Mouse (Mus musculus) heart, embryonic 16.5 days (tissue): Measurements from ENCODE around the gene Trim46. TPM values are rescaled to one million over a fixed set of nuclear protein-coding genes. Genes with fewer than 3 reads are reported as not detected.
A peak's percentile ranks its signal among the peaks of the same experiment; 100 is the strongest.

Experiments used
- ATAC-seq: fragments of 200-750 bp; cut with Nextera tagmentation; replicated peaks from 2 replicates; pipeline ENCODE4 v1.8.0; 2017; ENCODE audit warnings: moderate number of reproducible peaks; ENCODE audit not compliant: insufficient read depth, low FRiP score; ENCODE audit errors: extremely low read depth
- H3K27ac ChIP-seq: fragments of 300-500 bp; sonication (generic); 2 replicates; pipeline ENCODE4 v1.5.1; 2014; ENCODE audit warnings: mild to moderate bottlenecking, low read length, control low read depth, moderate library complexity
- H3K27me3 ChIP-seq: fragments of 300-500 bp; sonication (generic); 2 replicates; pipeline ENCODE4 v1.6.1; 2014; ENCODE audit warnings: low read length, mixed read lengths; ENCODE audit not compliant: control insufficient read depth, insufficient read depth
- H3K36me3 ChIP-seq: fragments of 300-500 bp; sonication (generic); 2 replicates; pipeline ENCODE4 v1.6.1; 2014; ENCODE audit not compliant: control insufficient read depth, insufficient read depth
- H3K4me1 ChIP-seq: fragments of 300-500 bp; sonication (generic); 2 replicates; pipeline ENCODE4 v1.6.1; 2014; ENCODE audit warnings: low read length, mixed read lengths; ENCODE audit not compliant: control insufficient read depth, insufficient read depth
- H3K4me2 ChIP-seq: fragments of 300-500 bp; sonication (generic); 2 replicates; pipeline ENCODE4 v1.6.1; 2014; ENCODE audit warnings: low read depth, mild to moderate bottlenecking, control low read depth, low read length
- H3K4me3 ChIP-seq: fragments of 300-500 bp; sonication (generic); 2 replicates; pipeline ENCODE4 v1.5.1; 2014; ENCODE audit warnings: mild to moderate bottlenecking, control low read depth, low read length
- H3K9ac ChIP-seq: fragments of 300-500 bp; sonication (generic); 2 replicates; pipeline ENCODE4 v1.6.1; 2014; ENCODE audit warnings: low read length, control low read depth
- H3K9me3 ChIP-seq: fragments of 300-500 bp; sonication (generic); replicated peaks from 2 replicates; pipeline ENCODE4 v1.6.1; 2016; ENCODE audit warnings: low read length; ENCODE audit not compliant: control insufficient read depth
- WGBS: fragments of 180-500 bp; shearing (Covaris S2); extraction: QIAGEN DNeasy Blood & Tissue Kit; methylation state at CpG from one replicate; pipeline ENCODE4 v1.1.7; 2014; 5-methylcytosine and 5-hydroxymethylcytosine counted together
- polyA plus RNA-seq: library from polyadenylated mRNA; unstranded; fragments of >200 nt; fragmentation: Nextera tagmentation; extraction: Ambion mirVana; gene quantifications from 2 replicates; pipeline ENCODE4 v1.2.1, GENCODE M21; 2015

Gene Trim46
- polyA plus RNA-seq, 1 experiment from 2014 or later = 1.1 TPM

DNA sequence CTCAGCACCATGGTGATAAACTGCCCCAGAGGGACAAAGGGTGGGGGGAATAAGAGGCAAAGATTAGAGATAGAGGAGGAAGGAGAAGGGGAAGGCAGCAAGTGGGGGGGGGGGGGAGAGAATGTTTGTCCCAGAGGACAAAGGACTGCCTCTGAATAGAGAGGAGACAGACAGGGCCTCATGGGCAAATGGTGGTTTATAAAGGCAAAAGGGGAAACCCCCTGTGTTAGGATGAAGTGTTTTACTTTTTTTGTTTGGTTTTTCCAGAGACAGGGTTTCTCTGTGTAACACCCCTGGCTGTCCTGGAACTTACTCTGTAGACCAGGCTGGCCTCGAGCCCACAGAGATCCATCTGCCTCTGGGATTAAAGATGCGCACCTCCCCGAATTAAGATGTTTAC lies 14.1 kb upstream of the Trim46 start:
- no peaks in the 10 kb centered on the region for H3K9me3 ChIP-seq
- no peak for ATAC-seq

GRCm38 (mm10) chr3:89259076-89259475 lies 13.0 kb upstream of the Trim46 start, which contains the start of gene Dpm3:
Gene Dpm3 (plus strand): TSS chr3:89259358.
- 54% methylated on average over 7 of the region's 7 CpGs for WGBS
- Histone ChIP-seq H3K36me3 (no peaks in the 10 kb centered on the region), H3K4me1 (no peaks in the 10 kb centered on the region), H3K27me3 (no peaks in the 10 kb centered on the region), H3K27ac (no peak within 1 kb of the TSS), H3K9me3 (no peaks in the 10 kb centered on the region), H3K4me2 (no peak within 1 kb of the TSS), H3K9ac (no peak within 1 kb of the TSS), H3K4me3 (no peak within 1 kb of the TSS)
- ATAC-seq = no peak

More for the DNA sequence above, 14.1 kb upstream of the Trim46 start:
- Histone ChIP-seq H3K4me3 (no peak overlapping the region), H3K27me3 (no peaks in the 10 kb centered on the region), H3K4me1 (no peaks in the 10 kb centered on the region), H3K4me2 (no peak overlapping the region), H3K36me3 (no peaks in the 10 kb centered on the region), H3K27ac (no peak overlapping the region), H3K9ac (no peak overlapping the region)
- 74% methylated on average over 3 of the region's 3 CpGs for WGBS

DNA sequence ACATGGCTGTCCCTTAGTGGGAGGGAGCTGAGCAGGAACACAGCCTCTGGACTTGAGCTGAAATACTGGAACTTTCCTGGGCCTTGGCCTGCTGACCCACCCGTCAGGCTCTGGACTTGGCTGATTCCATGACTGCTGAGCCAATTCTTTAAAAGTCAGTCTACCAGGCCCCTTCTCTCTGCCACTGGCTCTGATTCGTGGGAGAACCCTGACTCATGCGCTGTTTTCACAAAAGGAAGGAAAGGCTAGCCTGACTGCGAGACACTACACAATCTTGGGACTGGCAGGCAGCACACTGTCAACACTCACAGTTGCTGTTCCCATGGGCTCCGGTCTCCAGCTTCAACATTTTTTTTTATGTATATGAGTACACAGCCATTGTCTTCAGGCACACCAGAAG lies 10.1 kb upstream of the Trim46 start:
- Histone ChIP-seq H3K4me1 (peaks cover 7% of the 10 kb centered on the region; the same call in 1 of the 2 replicates), H3K27me3 (no peaks in the 10 kb centered on the region), H3K9ac (no peak overlapping the region), H3K27ac (no peak overlapping the region), H3K4me2 (no peak overlapping the region), H3K36me3 (no peaks in the 10 kb centered on the region), H3K4me3 (no peak overlapping the region), H3K9me3 (no peaks in the 10 kb centered on the region)
- no peak; the same call in 1 of the 2 replicates for ATAC-seq
- WGBS = 48% methylated on average over 5 of the region's 5 CpGs

- Histone ChIP-seq H3K4me2 (no peak overlapping the region), H3K4me1 (peaks cover 15% of the 10 kb centered on the region; the same call in 1 of the 2 replicates), H3K36me3 (no peaks in the 10 kb centered on the region), H3K27ac (no peak overlapping the region), H3K9me3 (no peaks in the 10 kb centered on the region), H3K9ac (no peak overlapping the region), H3K4me3 (no peak overlapping the region), H3K27me3 (no peaks in the 10 kb centered on the region)
- ATAC-seq = no peak
- WGBS = 86% methylated on average over 5 of the region's 5 CpGs
Observed at GRCm38 (mm10) chr3:89254994-89255393, 8.9 kb upstream of the Trim46 start.

- no peak overlapping the region; the same call in 1 of the 2 replicates for H3K4me3 ChIP-seq
- H3K27me3 ChIP-seq = no peaks in the 10 kb centered on the region
- peak overlapping the region; percentile 53; the same call in 1 of the 2 replicates for H3K27ac ChIP-seq
- H3K9me3 ChIP-seq = no peaks in the 10 kb centered on the region
- H3K4me2 ChIP-seq = peak overlapping the region; percentile 50
- peaks cover 8% of the 10 kb centered on the region; the same call in 1 of the 2 replicates for H3K36me3 ChIP-seq
- H3K9ac ChIP-seq = peak overlapping the region; percentile 2; the same call in 1 of the 2 replicates
- ATAC-seq = peak; percentile 61
- peaks cover 23% of the 10 kb centered on the region for H3K4me1 ChIP-seq
- 10% methylated on average over 17 of the region's 17 CpGs for WGBS
Observed at GRCm38 (mm10) chr3:89251365-89251895, 5.3 kb upstream of the Trim46 start.

GRCm38 (mm10) chr3:89250435-89251040 lies 4.4 kb upstream of the Trim46 start:
- no peak overlapping the region for H3K4me2 ChIP-seq
- no peaks in the 10 kb centered on the region for H3K27me3 ChIP-seq
- H3K9me3 ChIP-seq = no peaks in the 10 kb centered on the region
- H3K27ac ChIP-seq = peak overlapping the region; percentile 49; the same call in 1 of the 2 replicates
- peaks cover 29% of the 10 kb centered on the region for H3K4me1 ChIP-seq
- ATAC-seq = no peak
- peaks cover 8% of the 10 kb centered on the region; the same call in 1 of the 2 replicates for H3K36me3 ChIP-seq
- no peak overlapping the region for H3K9ac ChIP-seq
- 18% methylated on average over 7 of the region's 7 CpGs for WGBS
- no peak overlapping the region for H3K4me3 ChIP-seq

DNA sequence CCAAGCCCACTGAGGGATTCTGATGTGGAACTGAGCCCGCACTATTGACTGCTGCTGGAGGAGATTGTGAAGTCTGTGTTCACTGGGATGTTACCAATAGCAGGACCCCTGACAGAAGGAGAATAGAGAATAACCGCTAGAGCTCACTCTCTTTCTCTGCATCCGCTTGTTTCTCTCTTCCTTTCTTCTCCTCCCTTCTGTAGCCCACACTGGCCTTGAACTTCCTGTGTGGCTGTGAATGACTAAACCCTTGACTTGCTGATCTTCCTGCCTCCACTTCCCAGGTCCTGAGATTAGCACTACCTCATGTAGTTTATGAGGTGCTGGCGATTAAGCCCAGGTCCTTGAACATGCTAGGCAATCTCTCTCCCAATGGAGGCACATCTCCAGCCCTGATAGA lies 1.4 kb upstream of the Trim46 start:
- peaks cover 11% of the 10 kb centered on the region for H3K27me3 ChIP-seq
- H3K4me2 ChIP-seq = peak overlapping the region; percentile 84
- ATAC-seq = no peak
- peak overlapping the region; percentile 87 for H3K4me3 ChIP-seq
- no peaks in the 10 kb centered on the region for H3K9me3 ChIP-seq
- H3K4me1 ChIP-seq = peaks cover 36% of the 10 kb centered on the region
- peaks cover 8% of the 10 kb centered on the region; the same call in 1 of the 2 replicates for H3K36me3 ChIP-seq
- peak overlapping the region; percentile 83; the same call in 1 of the 2 replicates for H3K9ac ChIP-seq
- WGBS = 83% methylated on average over 4 of the region's 4 CpGs
- no peak overlapping the region for H3K27ac ChIP-seq

DNA sequence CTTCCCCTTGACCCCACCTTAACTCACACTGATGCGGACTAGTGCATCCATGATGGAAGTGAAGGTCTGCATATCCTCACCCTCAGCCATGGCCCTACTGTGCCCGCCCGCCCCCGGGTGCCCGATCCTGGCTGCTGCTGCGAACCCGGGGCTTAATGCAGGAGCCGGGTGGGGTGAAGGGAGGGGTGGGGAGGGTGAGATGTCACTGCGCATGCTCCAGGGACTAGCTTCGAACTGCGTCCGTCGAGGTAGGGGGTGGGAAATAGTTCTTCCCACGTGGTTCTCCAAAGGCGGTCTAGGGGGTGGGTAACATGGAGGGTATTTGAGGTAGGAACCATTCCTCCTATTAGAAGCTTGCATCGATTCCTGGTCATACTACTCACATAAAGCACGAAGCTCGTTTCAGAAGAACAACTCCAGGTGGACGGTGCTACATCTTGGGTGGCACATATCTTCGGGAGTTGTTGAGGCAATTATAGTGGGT lies 379 bp downstream of the Trim46 start, which contains the start of gene Krtcap2:
TSS of gene Krtcap2 (plus strand) at position 279 of the 484 bp plus-strand sequence.
- peaks cover 8% of the 10 kb centered on the region; the same call in 1 of the 2 replicates for H3K36me3 ChIP-seq
- H3K4me3 ChIP-seq = peak within 1 kb of the TSS; percentile 87
- peak within 1 kb of the TSS; percentile 84 for H3K4me2 ChIP-seq
- no peak for ATAC-seq
- peaks cover 24% of the 10 kb centered on the region for H3K4me1 ChIP-seq
- peak within 1 kb of the TSS; percentile 83 for H3K9ac ChIP-seq
- H3K27ac ChIP-seq = peak within 1 kb of the TSS; percentile 72
- 4% methylated on average over 20 of the region's 20 CpGs for WGBS
- H3K27me3 ChIP-seq = peaks cover 11% of the 10 kb centered on the region
- no peaks in the 10 kb centered on the region for H3K9me3 ChIP-seq
